Mouse (Mus musculus) olfactory bulb, adult 2 months (tissue): Measurements from ENCODE around the gene Rnf103. TPM values are rescaled to one million over a fixed set of nuclear protein-coding genes. Genes with fewer than 3 reads are reported as not detected.

Experiments used
- H3K27ac ChIP-seq: fragments of 200-500 bp; 2 replicates; pipeline ENCODE4 v1.5.1; 2012; ENCODE audit warnings: low read depth, low read length; ENCODE audit not compliant: insufficient read depth
- H3K4me1 ChIP-seq: fragments of 200-500 bp; 2 replicates; pipeline ENCODE4 v1.6.1; 2012; ENCODE audit warnings: low read length; ENCODE audit not compliant: control insufficient read depth, insufficient read depth
- H3K4me3 ChIP-seq: fragments of 200-500 bp; 2 replicates; pipeline ENCODE4 v1.5.1; 2012; ENCODE audit warnings: mild to moderate bottlenecking, low read depth, low read length, moderate library complexity; ENCODE audit not compliant: insufficient read depth
- CTCF ChIP-seq: fragments of 200-500 bp; IDR thresholded peaks from 2 replicates; pipeline ENCODE4 v1.5.1; 2012; ENCODE audit warnings: low read depth, mild to moderate bottlenecking, low read length, moderate library complexity; ENCODE audit not compliant: insufficient read depth
- POLR2A ChIP-seq: fragments of 200-500 bp; IDR thresholded peaks from 2 replicates; pipeline ENCODE4 v1.6.1; 2012; ENCODE audit warnings: mild to moderate bottlenecking, low read depth, low read length, moderate library complexity; ENCODE audit not compliant: insufficient read depth
- WGBS: fragments of 180-500 bp; shearing (Covaris S2); methylation state at CpG from one replicate; pipeline ENCODE4 v1.1.7; 2018; 5-methylcytosine and 5-hydroxymethylcytosine counted together
- polyA plus RNA-seq: library from polyadenylated mRNA; stranded (reverse); fragments of >200 nt; gene quantifications from 2 replicates; pipeline ENCODE4 v1.2.4, GENCODE M21; 2012; ENCODE audit warnings: low replicate concordance; ENCODE audit not compliant: missing spikeins, insufficient read depth, insufficient read length

Gene Rnf103
- polyA plus RNA-seq, 1 experiment = not detected

DNA sequence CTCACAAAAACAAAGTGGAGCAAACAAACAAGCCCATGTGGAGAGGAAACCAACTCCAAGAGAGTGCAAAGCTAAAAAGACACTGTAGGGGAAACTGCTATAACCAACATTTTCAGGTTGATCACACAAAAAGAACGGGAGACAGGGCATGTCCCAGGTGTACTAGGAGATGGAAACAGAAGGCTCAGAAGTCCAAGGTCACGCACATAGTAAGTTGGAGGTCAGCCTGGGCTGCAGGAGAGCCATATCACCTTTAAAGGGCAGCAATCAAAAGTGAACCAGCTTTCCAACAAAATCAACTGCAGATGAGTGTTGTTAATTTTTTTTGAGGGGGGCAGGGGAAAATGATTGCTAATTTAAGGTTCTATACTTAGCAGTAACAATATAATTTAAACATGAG, 7.5 kb upstream of the Rnf103 start:
- Histone ChIP-seq H3K4me3 (no peak overlapping the region), H3K27ac (no peak overlapping the region), H3K4me1 (no peaks in the 10 kb centered on the region)
- TF ChIP-seq CTCF = no peak
- no peak for TF ChIP-seq POLR2A
- WGBS = 76% methylated on average over 2 of the region's 2 CpGs

DNA sequence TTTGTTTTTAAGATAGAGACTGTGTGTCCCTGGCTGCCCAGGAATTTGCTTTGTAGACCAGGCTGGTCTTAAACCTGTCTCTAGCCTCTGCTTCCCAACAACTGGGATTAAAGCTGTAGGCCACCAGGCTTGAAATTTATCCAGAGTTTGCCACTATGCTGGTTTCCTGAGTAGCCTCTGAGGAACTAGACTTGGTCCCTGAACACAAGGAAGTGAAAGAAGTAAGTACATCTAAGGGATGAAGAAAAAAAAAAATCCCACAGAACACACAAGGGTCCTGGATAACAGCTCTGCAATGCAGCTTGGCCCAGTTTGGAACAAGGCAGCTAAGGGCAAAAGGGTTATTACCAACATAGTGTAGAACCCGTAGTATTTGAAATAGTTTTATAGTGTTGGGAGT, 6.8 kb upstream of the Rnf103 start:
- Histone ChIP-seq H3K4me1 (no peaks in the 10 kb centered on the region), H3K27ac (no peak overlapping the region), H3K4me3 (no peak overlapping the region)
- 94% methylated on average over 1 of the region's 1 CpGs for WGBS
- TF ChIP-seq POLR2A (no peak), CTCF (no peak)

DNA sequence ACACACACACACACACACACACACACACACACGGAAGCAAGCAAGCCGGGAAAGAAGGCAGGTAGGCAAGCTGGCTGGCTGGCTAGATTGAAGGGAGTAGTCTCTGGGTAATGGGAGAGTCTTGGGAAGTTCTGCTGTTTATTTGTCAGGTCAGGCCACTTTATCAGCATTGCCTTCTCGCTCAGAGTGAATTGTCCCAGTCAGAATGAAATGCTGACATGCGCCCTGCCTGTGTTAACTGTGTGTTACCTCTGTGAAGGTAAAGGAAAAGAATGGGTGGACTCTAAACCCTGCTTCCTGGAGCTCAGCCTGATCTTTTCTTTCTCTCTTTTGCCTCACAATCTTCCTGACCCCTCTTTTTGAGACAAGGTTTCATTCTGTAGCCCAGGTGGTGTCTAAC, 5.7 kb upstream of the Rnf103 start:
- H3K27ac ChIP-seq = no peak overlapping the region
- no peaks in the 10 kb centered on the region for H3K4me1 ChIP-seq
- H3K4me3 ChIP-seq = no peak overlapping the region
- no peak for TF ChIP-seq CTCF
- TF ChIP-seq POLR2A = no peak
- 66% methylated on average over 4 of the region's 4 CpGs for WGBS

DNA sequence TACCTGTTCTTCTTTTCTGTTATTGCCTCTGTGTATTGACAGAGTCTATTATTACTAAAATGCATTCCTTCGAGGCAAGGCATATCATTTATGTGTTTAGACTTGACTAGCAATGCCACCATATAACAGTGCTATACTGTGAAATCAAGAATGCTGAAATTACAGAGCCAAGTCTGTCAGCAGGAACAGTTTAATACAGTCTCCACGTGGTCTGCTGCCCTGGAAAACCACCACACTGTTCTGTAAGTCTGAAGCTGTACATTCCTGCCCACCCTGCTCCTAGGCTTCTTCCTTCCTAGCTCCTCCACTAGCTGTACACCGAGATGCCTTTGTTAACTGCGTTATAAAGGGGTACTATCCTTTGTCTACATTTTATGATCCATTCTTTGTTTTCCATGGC, 1.6 kb upstream of the Rnf103 start:
- Histone ChIP-seq H3K27ac (no peak overlapping the region), H3K4me3 (no peak overlapping the region), H3K4me1 (0 out of 2 replicates have a peak, but pooled peaks cover 2% of the 10 kb centered on the region)
- WGBS = 40% methylated on average over 4 of the region's 4 CpGs
- TF ChIP-seq CTCF = no peak
- no peak for TF ChIP-seq POLR2A

DNA sequence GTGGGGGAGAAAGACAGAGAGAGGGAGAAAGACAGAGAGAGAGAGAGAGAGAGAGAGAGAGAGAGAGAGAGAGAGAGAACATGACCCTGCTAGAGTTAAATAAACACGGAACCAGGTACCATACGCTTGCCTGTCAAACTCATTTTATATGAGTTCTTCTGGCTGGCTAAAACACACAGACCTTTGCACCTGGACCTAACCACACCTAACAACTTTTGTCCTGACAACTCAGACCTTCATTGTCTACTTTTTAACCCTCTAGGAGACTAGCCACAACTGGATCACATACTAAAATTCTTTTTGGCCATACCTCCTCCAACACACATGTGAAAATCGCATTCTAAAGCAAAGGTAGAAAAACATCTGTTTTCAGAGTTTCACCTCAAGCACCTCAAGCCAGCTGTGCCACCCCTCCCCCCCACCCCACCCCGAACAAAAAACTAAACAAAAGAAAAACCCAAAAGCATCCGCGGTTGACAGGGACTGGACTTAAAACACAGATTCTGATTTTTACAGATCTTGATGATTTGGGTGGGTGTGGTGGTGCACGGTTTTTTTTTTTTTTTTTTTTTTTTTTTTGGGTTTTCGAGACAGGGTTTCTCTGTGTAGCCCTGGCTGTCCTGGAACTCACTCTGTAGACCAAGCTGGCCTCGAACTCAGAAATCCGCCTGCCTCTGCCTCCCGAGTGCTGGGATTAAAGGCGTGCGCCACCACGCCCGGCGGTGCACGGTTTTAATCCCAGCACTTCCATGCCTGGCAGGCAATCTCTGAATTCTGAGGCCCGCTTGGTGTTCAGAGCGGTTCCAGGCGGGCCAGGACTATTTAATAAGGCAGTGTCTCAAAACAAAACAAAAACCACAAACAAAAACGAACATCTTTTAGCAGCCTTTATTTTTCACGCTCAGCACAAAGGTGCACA, 679 bp upstream of the Rnf103 start:
- Histone ChIP-seq H3K4me3 (peak overlapping the region; percentile 73), H3K27ac (peak overlapping the region; percentile 68), H3K4me1 (0 out of 2 replicates have a peak, but pooled peaks cover 2% of the 10 kb centered on the region)
- TF ChIP-seq POLR2A = no peak
- no peak for TF ChIP-seq CTCF
- 21% methylated on average over 21 of the region's 22 CpGs for WGBS

DNA sequence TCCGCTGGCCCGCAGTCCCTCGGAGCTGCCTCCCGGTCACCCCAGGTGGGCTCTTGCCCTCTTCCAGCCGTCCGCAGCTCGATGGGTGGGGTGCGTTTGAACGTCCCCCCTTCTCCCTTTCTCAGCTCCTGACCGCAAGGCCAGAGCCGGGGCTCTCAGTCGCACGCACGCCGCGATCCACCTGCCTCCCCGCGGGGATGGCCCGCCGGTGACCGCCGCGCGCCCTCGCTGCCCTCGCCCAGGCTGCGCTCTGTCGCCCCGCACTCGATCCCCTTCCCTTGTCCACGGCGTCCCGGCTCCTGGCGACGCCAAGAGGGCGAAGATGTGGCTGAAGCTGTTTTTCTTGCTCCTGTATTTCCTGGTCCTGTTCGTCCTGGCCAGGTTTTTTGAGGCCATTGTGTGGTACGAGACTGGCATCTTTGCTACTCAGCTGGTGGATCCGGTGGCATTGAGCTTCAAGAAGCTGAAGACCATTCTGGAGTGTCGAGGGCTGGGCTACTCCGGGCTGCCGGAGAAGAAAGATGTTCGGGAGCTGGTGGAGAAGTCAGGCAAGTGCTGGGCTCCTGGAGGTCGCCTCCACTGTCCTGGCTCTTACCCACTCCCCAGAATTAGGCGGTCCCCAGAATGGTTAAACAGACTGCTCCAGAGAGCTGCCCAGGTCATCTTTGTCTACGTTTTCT, 787 bp downstream of the Rnf103 start:
- Histone ChIP-seq H3K4me1 (0 out of 2 replicates have a peak, but pooled peaks cover 2% of the 10 kb centered on the region), H3K4me3 (peak overlapping the region; percentile 73), H3K27ac (peak overlapping the region; percentile 92)
- peak; percentile 37; the same call in 1 of the 2 replicates for TF ChIP-seq CTCF
- TF ChIP-seq POLR2A = no peak
- under 1% methylated on average over 46 of the region's 46 CpGs for WGBS

DNA sequence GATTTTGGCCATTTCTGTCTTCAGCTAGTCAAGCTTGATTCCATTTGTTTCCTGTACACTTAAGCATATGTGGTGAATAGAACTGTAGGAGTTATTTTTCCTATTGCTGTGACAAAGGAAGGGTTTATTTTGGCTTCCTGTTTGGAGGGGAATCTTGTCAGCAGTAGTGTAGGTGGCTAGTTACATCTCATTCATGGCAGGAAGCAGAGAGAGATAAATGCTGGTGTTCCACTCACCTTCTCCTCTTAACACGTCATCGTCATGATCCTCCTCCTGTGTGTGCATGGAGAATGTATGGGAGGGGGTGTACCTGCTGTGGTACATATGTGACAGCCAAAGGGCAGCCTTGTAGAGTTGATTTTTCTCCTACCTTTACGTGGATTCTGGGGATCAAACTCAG, 6.9 kb downstream of the Rnf103 start:
- H3K4me1 ChIP-seq = 0 out of 2 replicates have a peak, but pooled peaks cover 2% of the 10 kb centered on the region
- no peak overlapping the region for H3K27ac ChIP-seq
- WGBS = 56% methylated on average over 3 of the region's 3 CpGs
- no peak overlapping the region for H3K4me3 ChIP-seq
- no peak for TF ChIP-seq CTCF
- no peak for TF ChIP-seq POLR2A

DNA sequence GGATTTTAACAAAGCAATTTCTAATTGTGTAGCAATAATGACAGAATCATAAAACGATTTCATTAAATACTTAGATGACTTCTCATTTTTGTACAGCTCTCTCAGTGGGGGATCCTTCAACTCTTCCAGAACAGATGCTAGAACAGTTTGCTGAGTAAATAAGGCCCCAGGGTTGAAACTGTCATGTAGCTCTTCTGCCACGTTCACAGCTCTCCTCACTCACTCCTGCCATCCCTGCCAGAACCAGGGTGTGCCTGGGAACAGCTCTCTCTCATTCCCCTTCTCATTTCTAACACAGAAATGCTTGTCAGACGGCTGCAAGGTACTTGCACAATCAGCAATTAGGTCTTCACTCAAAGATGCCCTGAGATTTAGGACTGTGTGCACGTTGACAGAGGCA, 9.3 kb downstream of the Rnf103 start:
- 60% methylated on average over 4 of the region's 4 CpGs for WGBS
- TF ChIP-seq POLR2A (no peak), CTCF (no peak)
- Histone ChIP-seq H3K27ac (no peak overlapping the region), H3K4me3 (no peak overlapping the region), H3K4me1 (no peaks in the 10 kb centered on the region)

DNA sequence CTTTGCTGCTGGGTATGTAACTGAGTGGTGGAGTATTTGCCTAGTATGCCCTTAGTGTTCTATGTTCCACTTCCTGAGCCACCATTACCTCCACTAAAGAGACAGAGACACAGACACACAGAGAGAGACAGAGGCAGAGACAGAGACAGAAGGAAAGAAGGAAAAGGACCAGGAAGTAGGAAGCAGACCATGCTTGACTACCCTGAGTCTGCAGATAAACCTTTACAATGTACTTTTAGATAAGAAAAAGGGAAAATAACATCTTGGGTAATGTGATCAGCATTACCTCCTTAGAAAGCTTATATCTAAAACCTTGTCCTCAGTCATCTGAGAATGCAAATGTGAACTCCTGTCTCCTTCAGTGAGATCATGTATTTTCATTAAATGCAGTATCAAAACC, 10.0 kb downstream of the Rnf103 start:
- no peak overlapping the region for H3K27ac ChIP-seq
- H3K4me3 ChIP-seq = no peak overlapping the region
- no peaks in the 10 kb centered on the region for H3K4me1 ChIP-seq
- no peak for TF ChIP-seq CTCF
- TF ChIP-seq POLR2A = no peak
